Mouse (Mus musculus): ENCODE measurements around the gene Btnl2. TPM values are rescaled to one million over a fixed set of nuclear protein-coding genes. Genes with fewer than 3 reads are reported as not detected.
A peak's percentile ranks its signal among the peaks of the same experiment; 100 is the strongest.

The Btnl2 gene
- polyA plus RNA-seq, 1 experiment: not detected

GRCm38 (mm10) chr17:34345486-34345885 lies 9.1 kb upstream of the Btnl2 start:
- Histone ChIP-seq H3K4me3 (replicated peaks) (no peak overlapping the region), H3K27me3 (replicated peaks) (peaks cover 15% of the 10 kb centered on the region), H3K36me3 (replicated peaks; ENCODE audit: low read length) (no peaks in the 10 kb centered on the region), H3K4me1 (peaks cover 51% of the 10 kb centered on the region), H3K9me3 (no peaks in the 10 kb centered on the region)
- TF ChIP-seq GATA1 (IDR thresholded peaks at IDR 0.05; ENCODE audit: borderline replicate concordance, low read length) (no peak), FLI1 (IDR thresholded peaks at IDR 0.05; ENCODE audit: low read length) (no peak)

DNA sequence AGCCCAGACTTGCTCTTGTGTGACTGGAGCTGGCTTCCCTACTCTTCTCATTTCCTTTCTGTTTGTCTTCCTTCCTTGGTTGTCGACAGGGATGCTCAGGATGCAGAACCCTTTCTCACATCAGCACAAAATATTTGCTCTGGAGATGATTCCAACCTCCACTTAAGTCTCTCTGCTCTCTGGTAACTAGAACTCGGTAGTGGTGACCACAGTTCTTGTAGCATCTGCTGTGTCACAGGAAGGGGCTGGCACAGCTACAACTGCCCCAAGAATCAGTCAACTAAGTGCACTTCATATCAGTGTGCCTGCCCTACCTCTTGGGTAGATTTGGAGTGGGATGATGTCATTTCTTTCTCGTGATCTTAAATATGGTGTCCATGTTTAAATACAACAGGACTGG lies 8.6 kb upstream of the Btnl2 start:
- peaks cover 17% of the 10 kb centered on the region for H3K27me3 ChIP-seq (replicated peaks)
- no peaks in the 10 kb centered on the region for H3K36me3 ChIP-seq (replicated peaks; ENCODE audit: low read length)
- TF ChIP-seq FLI1 (IDR thresholded peaks at IDR 0.05; ENCODE audit: low read length) (no peak), GATA1 (IDR thresholded peaks at IDR 0.05; ENCODE audit: borderline replicate concordance, low read length) (no peak)
- H3K4me1 ChIP-seq: peaks cover 46% of the 10 kb centered on the region
- H3K4me3 ChIP-seq (replicated peaks): peak overlapping the region; percentile 18
- no peaks in the 10 kb centered on the region for H3K9me3 ChIP-seq

GRCm38 (mm10) chr17:34347606-34348308 lies 6.9 kb upstream of the Btnl2 start:
- Histone ChIP-seq H3K4me3 (replicated peaks) (peak overlapping the region; percentile 73), H3K27me3 (replicated peaks) (peaks cover 22% of the 10 kb centered on the region)
- TF ChIP-seq GATA1 (IDR thresholded peaks at IDR 0.05; ENCODE audit: borderline replicate concordance, low read length) (no peak), FLI1 (IDR thresholded peaks at IDR 0.05; ENCODE audit: low read length) (no peak)

DNA sequence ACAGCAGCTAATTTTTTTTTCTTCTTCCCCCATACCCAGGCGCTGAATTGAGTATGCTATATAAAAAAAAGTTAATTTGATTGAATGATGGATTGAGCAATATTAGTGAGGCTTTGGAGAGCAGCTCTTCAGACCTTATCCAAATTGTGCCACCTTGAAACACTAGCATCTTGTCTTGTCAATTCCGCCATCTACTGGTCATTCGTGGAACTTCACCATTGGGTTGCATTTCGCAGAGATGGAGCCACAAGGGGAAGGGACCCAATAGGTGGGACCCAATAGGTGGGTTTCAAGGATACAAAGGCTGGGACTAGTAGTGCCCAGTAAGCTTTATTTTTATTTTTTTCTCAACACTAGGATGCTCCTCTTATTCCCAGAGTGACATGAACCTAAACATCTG lies 5.2 kb upstream of the Btnl2 start:
- H3K4me1 ChIP-seq: peaks cover 39% of the 10 kb centered on the region

More at GRCm38 (mm10) chr17:34347606-34348308, 6.9 kb upstream of the Btnl2 start:
- H3K36me3 ChIP-seq (replicated peaks; ENCODE audit: low read length): no peaks in the 10 kb centered on the region
- peaks cover 34% of the 10 kb centered on the region for H3K4me1 ChIP-seq
- H3K9me3 ChIP-seq: peaks cover 8% of the 10 kb centered on the region

GRCm38 (mm10) chr17:34354940-34355339 lies 318 bp downstream of the Btnl2 start:
- H3K9me3 ChIP-seq: peaks cover 8% of the 10 kb centered on the region
- H3K36me3 ChIP-seq (replicated peaks; ENCODE audit: low read length): no peaks in the 10 kb centered on the region
- no peak overlapping the region for H3K4me3 ChIP-seq (replicated peaks)
- H3K27me3 ChIP-seq (replicated peaks): peaks cover 32% of the 10 kb centered on the region
- TF ChIP-seq GATA1 (IDR thresholded peaks at IDR 0.05; ENCODE audit: borderline replicate concordance, low read length) (no peak), FLI1 (IDR thresholded peaks at IDR 0.05; ENCODE audit: low read length) (no peak)
- peaks cover 17% of the 10 kb centered on the region for H3K4me1 ChIP-seq

More for the DNA sequence above, 5.2 kb upstream of the Btnl2 start:
- Histone ChIP-seq H3K4me3 (replicated peaks) (no peak overlapping the region), H3K27me3 (replicated peaks) (peaks cover 20% of the 10 kb centered on the region), H3K9me3 (peaks cover 8% of the 10 kb centered on the region), H3K36me3 (replicated peaks; ENCODE audit: low read length) (no peaks in the 10 kb centered on the region)
- no peak for TF ChIP-seq FLI1 (IDR thresholded peaks at IDR 0.05; ENCODE audit: low read length)
- TF ChIP-seq GATA1 (IDR thresholded peaks at IDR 0.05; ENCODE audit: borderline replicate concordance, low read length): no peak

GRCm38 (mm10) chr17:34362954-34363546 lies 8.4 kb downstream of the Btnl2 start:
- no peaks in the 10 kb centered on the region for H3K36me3 ChIP-seq (replicated peaks; ENCODE audit: low read length)
- H3K9me3 ChIP-seq: no peaks in the 10 kb centered on the region
- TF ChIP-seq GATA1 (IDR thresholded peaks at IDR 0.05; ENCODE audit: borderline replicate concordance, low read length): no peak
- TF ChIP-seq FLI1 (IDR thresholded peaks at IDR 0.05; ENCODE audit: low read length): no peak
- peaks cover 18% of the 10 kb centered on the region for H3K27me3 ChIP-seq (replicated peaks)
- 0 out of 2 replicates have a peak, but pooled peaks cover 7% of the 10 kb centered on the region for H3K4me1 ChIP-seq
- H3K4me3 ChIP-seq (replicated peaks): no peak overlapping the region

GRCm38 (mm10) chr17:34363676-34364310 lies 9.2 kb downstream of the Btnl2 start:
- no peaks in the 10 kb centered on the region for H3K36me3 ChIP-seq (replicated peaks; ENCODE audit: low read length)
- no peaks in the 10 kb centered on the region for H3K9me3 ChIP-seq
- no peak overlapping the region for H3K4me3 ChIP-seq (replicated peaks)
- peaks cover 12% of the 10 kb centered on the region for H3K4me1 ChIP-seq
- H3K27me3 ChIP-seq (replicated peaks): peaks cover 19% of the 10 kb centered on the region
- TF ChIP-seq FLI1 (IDR thresholded peaks at IDR 0.05; ENCODE audit: low read length) (no peak), GATA1 (IDR thresholded peaks at IDR 0.05; ENCODE audit: borderline replicate concordance, low read length) (no peak)

- no peaks in the 10 kb centered on the region for H3K36me3 ChIP-seq (replicated peaks; ENCODE audit: low read length)
- TF ChIP-seq GATA1 (IDR thresholded peaks at IDR 0.05; ENCODE audit: borderline replicate concordance, low read length) (no peak), FLI1 (IDR thresholded peaks at IDR 0.05; ENCODE audit: low read length) (no peak)
- H3K27me3 ChIP-seq (replicated peaks): peaks cover 13% of the 10 kb centered on the region
- peaks cover 13% of the 10 kb centered on the region for H3K4me1 ChIP-seq
- H3K4me3 ChIP-seq (replicated peaks): no peak overlapping the region
- no peaks in the 10 kb centered on the region for H3K9me3 ChIP-seq
Measured at GRCm38 (mm10) chr17:34365031-34365430, 10.4 kb downstream of the Btnl2 start.

- peaks cover 7% of the 10 kb centered on the region for H3K4me1 ChIP-seq
- TF ChIP-seq FLI1 (IDR thresholded peaks at IDR 0.05; ENCODE audit: low read length): no peak
- no peak for TF ChIP-seq GATA1 (IDR thresholded peaks at IDR 0.05; ENCODE audit: borderline replicate concordance, low read length)
Measured at GRCm38 (mm10) chr17:34370563-34370962, 15.9 kb downstream of the Btnl2 start.

More at GRCm38 (mm10) chr17:34370563-34370962, 15.9 kb downstream of the Btnl2 start:
- H3K9me3 ChIP-seq: no peaks in the 10 kb centered on the region
- no peaks in the 10 kb centered on the region for H3K36me3 ChIP-seq (replicated peaks; ENCODE audit: low read length)
- no peak overlapping the region for H3K4me3 ChIP-seq (replicated peaks)
- peaks cover 24% of the 10 kb centered on the region for H3K27me3 ChIP-seq (replicated peaks)

Measured in megakaryocyte, embryonic 14.5 days (primary cell).